Mouse (Mus musculus) embryonic fibroblast, embryonic 13.5 days (primary cell): Measurements from ENCODE around the gene Cnih3. TPM values are rescaled to one million over a fixed set of nuclear protein-coding genes. Genes with fewer than 3 reads are reported as not detected.

Experiments
- H3K27ac ChIP-seq: 2 replicates; pipeline ENCODE4 v1.5.1; 2012; ENCODE audit warnings: low read length, control low read depth, inconsistent platforms; ENCODE audit not compliant: insufficient read depth
- H3K4me1 ChIP-seq: 2 replicates; pipeline ENCODE4 v1.6.1; 2011; ENCODE audit warnings: low read length; ENCODE audit not compliant: control insufficient read depth, insufficient read depth
- H3K4me3 ChIP-seq: 2 replicates; pipeline ENCODE4 v1.5.1; 2011; ENCODE audit warnings: mild to moderate bottlenecking, control low read depth, low read length; ENCODE audit not compliant: insufficient read depth
- CTCF ChIP-seq: IDR thresholded peaks from 2 replicates; pipeline ENCODE4 v1.5.1; 2011; ENCODE audit warnings: mild to moderate bottlenecking, control low read depth, low read length, moderate library complexity, borderline replicate concordance; ENCODE audit not compliant: insufficient read depth
- POLR2A ChIP-seq: IDR thresholded peaks from 2 replicates; pipeline ENCODE4 v1.6.1; 2011; ENCODE audit warnings: low read depth, mild to moderate bottlenecking, control low read depth, low read length, moderate library complexity
- polyA plus RNA-seq: library from polyadenylated mRNA; stranded (reverse); fragments of >200 nt; gene quantifications from 2 replicates; pipeline ENCODE4 v1.2.4, GENCODE M21; 2011; ENCODE audit warnings: low read depth; ENCODE audit not compliant: missing spikeins, insufficient read length

Gene Cnih3
- polyA plus RNA-seq, 1 experiment: not detected

- peaks cover 3% of the 10 kb centered on the region; the same call in 1 of the 2 replicates for H3K4me1 ChIP-seq
- H3K4me3 ChIP-seq: no peak overlapping the region
- H3K27ac ChIP-seq: no peak overlapping the region
- TF ChIP-seq CTCF (no peak), POLR2A (no peak)
Measured at GRCm38 (mm10) chr1:181392489-181392888, 40.1 kb downstream of the Cnih3 start.

DNA sequence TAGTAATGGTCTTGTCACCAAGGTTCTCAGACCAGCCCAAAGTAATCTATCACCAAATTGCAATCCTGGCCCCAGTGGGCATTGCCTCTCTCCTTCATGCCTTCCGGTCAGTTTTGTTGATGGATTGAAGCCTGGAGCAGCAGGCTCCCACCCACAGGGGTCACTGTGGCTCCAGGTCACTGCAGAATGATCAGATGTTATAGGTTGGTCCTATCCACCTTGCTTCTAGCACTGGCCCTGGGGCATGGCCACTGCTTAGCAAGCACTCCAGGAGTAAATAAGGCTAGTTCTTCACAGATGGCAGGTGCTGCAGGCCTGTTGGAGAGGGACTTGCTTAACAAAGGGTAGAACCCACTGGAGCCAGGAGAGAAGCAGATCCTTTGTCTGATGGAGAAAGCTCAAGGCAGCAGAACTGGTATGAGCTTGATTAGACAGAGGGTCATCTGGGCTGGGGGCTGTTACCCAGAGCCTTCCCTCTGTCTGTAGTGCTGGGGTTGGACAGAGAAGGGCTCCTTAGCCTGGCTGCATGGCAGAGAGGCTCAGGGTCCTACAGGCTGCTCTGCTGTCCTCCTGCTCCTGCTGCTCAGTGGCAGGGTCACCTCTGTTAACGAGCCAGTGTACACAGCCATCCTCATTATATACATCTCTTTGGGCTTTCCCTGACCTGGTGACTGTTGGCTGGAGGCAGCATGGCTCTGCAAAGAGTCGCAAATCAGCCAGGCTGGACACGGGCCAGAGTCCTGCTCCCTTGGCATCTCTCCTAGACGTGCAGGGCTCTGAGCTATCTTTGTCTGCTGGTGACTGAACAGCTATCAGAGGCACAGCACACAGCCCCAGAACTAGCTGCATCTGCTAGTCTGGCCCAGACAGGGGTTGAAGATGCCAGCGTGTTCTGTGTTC lies 41.1 kb downstream of the Cnih3 start:
- no peak overlapping the region for H3K4me3 ChIP-seq
- TF ChIP-seq CTCF: peak; percentile 48; the same call in 1 of the 2 replicates
- TF ChIP-seq POLR2A: no peak
- peaks cover 3% of the 10 kb centered on the region; the same call in 1 of the 2 replicates for H3K4me1 ChIP-seq
- no peak overlapping the region for H3K27ac ChIP-seq

DNA sequence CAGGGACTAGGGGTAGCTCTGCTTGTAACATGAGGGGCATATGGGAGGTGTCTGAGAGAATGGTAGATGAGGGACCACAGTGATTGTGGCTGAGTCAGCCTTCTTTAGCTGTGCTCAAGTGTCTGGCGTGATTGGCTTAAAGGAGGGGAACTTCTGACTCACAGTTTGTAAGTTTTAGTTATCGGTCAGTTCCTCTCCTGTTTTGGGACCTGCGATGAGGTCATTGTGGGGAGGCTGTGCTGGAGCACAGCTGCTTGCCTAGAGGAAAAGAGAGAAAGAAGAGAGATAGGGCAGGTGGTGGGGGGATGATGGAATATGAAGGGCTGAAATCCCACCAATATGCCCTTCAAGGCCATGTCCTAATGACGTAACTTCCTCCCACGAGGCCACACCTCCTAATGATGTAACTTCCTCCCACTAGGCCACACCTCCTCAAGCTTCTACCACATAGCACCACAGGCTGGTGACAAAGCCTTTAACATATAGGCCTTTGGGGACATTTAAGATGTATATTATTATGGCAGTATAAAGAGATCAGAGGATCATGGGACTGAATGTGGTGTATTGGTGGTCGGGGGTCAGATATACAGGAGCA lies 42.9 kb downstream of the Cnih3 start:
- Histone ChIP-seq H3K27ac (0 out of 2 replicates have a peak overlapping the region, but pooled peaks have one; percentile 4), H3K4me3 (no peak overlapping the region), H3K4me1 (peaks cover 3% of the 10 kb centered on the region; the same call in 1 of the 2 replicates)
- TF ChIP-seq CTCF (no peak), POLR2A (no peak)

GRCm38 (mm10) chr1:181399179-181399578 lies 46.8 kb downstream of the Cnih3 start:
- no peaks in the 10 kb centered on the region for H3K4me1 ChIP-seq
- no peak overlapping the region for H3K27ac ChIP-seq
- TF ChIP-seq POLR2A (no peak), CTCF (no peak)
- H3K4me3 ChIP-seq: no peak overlapping the region

DNA sequence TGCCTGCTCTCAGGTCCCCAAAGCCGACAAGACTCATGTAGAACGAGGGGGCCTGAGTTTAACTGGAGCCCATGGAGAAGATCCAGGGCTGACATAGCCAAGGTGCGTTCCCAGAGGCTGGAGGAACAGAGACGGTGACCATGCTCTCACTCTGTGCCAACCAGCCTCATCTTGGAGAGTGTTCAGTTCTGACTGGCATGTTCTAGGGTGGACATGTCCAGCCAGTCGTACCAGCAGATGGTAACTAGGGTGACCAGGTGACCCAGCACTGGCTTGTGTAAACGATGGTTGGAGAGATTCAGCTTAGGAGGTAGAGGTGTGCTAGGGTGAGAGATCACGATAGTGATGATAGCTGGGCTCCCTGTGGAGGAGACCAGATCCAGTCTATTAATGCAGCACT lies 50.6 kb downstream of the Cnih3 start:
- Histone ChIP-seq H3K4me3 (no peak overlapping the region), H3K4me1 (no peaks in the 10 kb centered on the region), H3K27ac (no peak overlapping the region)
- no peak for TF ChIP-seq CTCF

GRCm38 (mm10) chr1:181407281-181407680 lies 54.9 kb downstream of the Cnih3 start:
- Histone ChIP-seq H3K27ac (no peak overlapping the region), H3K4me1 (no peaks in the 10 kb centered on the region), H3K4me3 (no peak overlapping the region)
- TF ChIP-seq CTCF (no peak), POLR2A (no peak)

GRCm38 (mm10) chr1:181408086-181408975 lies 55.9 kb downstream of the Cnih3 start:
- H3K27ac ChIP-seq: no peak overlapping the region
- TF ChIP-seq CTCF (no peak), POLR2A (no peak)
- no peak overlapping the region for H3K4me3 ChIP-seq
- H3K4me1 ChIP-seq: no peaks in the 10 kb centered on the region

DNA sequence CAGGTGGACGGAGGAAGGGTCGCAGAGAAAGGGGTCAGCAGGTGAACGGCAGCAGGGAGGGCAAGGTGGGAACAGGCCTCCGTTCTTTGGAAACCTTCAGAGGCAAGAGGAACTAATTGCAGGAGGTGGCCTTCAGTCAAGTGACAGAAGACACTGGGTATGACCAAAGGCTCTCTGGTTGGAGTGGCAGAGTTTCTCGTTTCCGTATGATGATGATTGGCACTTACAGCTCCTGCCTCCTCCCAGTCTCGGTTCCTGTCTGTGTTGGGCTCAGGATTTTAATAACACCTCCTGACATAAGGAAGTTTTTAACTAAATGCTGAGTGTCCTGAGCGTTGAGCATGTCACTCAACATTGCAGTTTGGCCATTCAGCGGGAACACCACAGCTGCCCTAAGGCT lies 57.3 kb downstream of the Cnih3 start:
- H3K4me3 ChIP-seq: no peak overlapping the region
- TF ChIP-seq POLR2A: no peak
- no peak for TF ChIP-seq CTCF
- no peak overlapping the region for H3K27ac ChIP-seq
- H3K4me1 ChIP-seq: no peaks in the 10 kb centered on the region

DNA sequence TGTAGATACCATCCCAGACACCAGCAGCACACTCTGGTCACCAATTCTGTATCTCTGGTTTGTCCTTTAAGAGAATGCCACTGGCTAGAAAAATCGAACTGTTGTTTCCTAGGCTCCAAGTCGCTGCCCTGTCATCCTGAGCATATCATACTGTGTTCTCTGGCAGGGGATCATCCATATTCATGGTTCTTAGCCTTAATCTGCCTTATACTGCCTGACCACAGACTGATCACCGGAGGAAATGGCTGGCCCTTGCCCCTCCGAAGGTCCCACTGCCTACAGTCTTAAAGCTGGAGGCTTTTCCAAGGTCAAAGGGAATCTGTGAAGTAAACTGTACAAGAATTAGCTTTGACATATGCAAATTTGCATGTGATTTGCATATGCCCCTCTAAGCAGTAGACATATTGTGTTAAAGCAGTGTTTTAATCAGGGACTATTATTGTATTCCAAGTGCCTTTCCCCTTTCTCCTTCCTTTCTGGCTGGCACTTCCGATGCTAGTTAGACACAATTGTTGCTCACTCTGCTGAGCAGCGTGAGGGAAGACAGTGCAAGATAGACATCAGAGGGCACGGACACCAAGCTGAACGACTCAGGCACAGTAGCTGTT lies 58.3 kb downstream of the Cnih3 start:
- Histone ChIP-seq H3K27ac (no peak overlapping the region), H3K4me1 (no peaks in the 10 kb centered on the region), H3K4me3 (no peak overlapping the region)
- TF ChIP-seq POLR2A: no peak
- no peak for TF ChIP-seq CTCF
